Mouse (Mus musculus) bone marrow, adult 2 months (tissue): ENCODE results near the gene Pwwp2a. TPM values are rescaled to one million over a fixed set of nuclear protein-coding genes. Genes with fewer than 3 reads are reported as not detected.
A peak's percentile ranks its signal among the peaks of the same experiment; 100 is the strongest.

Experiments
- H3K27ac ChIP-seq: fragments of 200-500 bp; 2 replicates; pipeline ENCODE4 v1.5.1; 2012; ENCODE audit warnings: low read depth, mild to moderate bottlenecking, control low read depth, inconsistent platforms, low read length; ENCODE audit not compliant: control insufficient read depth, poor library complexity, insufficient read depth
- H3K4me1 ChIP-seq: fragments of 200-500 bp; 2 replicates; pipeline ENCODE4 v1.6.1; 2011; ENCODE audit warnings: low read length; ENCODE audit not compliant: control insufficient read depth, insufficient read depth
- H3K4me3 ChIP-seq: fragments of 200-500 bp; replicated peaks from 2 replicates; pipeline ENCODE3; 2011; ENCODE audit warnings: mild to moderate bottlenecking, low read depth, low read length, control low read depth; ENCODE audit not compliant: control insufficient read depth
- CTCF ChIP-seq: fragments of 200-500 bp; IDR thresholded peaks from 2 replicates; pipeline ENCODE4 v1.5.1; 2011; ENCODE audit warnings: low read length, control low read depth; ENCODE audit not compliant: control insufficient read depth, insufficient read depth
- POLR2A ChIP-seq: fragments of 200-500 bp; IDR thresholded peaks from 2 replicates; pipeline ENCODE4 v1.6.1; 2011; ENCODE audit warnings: low read depth, mild to moderate bottlenecking, control low read depth, low read length, borderline replicate concordance; ENCODE audit not compliant: control insufficient read depth
- WGBS: fragments of 180-500 bp; shearing (Covaris S2); methylation state at CpG from one replicate; pipeline ENCODE4 v1.1.7; 2018; 5-methylcytosine and 5-hydroxymethylcytosine counted together
- polyA plus RNA-seq: library from polyadenylated mRNA; stranded (reverse); fragments of >200 nt; gene quantifications from 2 replicates; pipeline ENCODE4 v1.2.4, GENCODE M21; 2011; ENCODE audit warnings: low replicate concordance; ENCODE audit not compliant: missing spikeins, insufficient read depth, insufficient read length

The Pwwp2a gene
- polyA plus RNA-seq, 1 experiment = 24.9 TPM

DNA sequence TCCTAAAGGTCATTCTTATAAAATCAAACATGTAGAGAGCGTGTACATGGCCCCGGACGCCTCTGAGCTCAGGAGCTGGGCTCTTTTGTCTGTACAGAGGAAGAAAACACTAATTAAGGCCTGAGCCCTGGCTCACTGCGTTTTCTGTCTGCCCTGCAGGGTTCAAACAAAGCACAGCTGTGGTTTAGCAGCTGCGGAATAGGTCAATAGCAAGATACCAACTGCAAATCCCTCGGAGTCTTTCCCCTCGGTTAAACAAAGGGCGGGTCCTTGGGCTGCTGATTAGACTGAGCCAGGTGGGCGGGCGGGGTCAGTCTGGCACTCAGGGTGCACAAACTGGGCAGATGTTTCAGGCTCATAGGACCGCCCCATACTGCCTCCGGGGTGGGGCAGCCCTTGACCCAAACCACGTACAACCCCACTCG is 28.7 kb upstream of the Pwwp2a start:
- Histone ChIP-seq H3K4me3 (no peak overlapping the region), H3K4me1 (no peaks in the 10 kb centered on the region), H3K27ac (peak overlapping the region; percentile 41; the same call in 1 of the 2 replicates)
- TF ChIP-seq CTCF (no peak), POLR2A (no peak)
- WGBS = 55% methylated on average over 14 of the region's 14 CpGs

DNA sequence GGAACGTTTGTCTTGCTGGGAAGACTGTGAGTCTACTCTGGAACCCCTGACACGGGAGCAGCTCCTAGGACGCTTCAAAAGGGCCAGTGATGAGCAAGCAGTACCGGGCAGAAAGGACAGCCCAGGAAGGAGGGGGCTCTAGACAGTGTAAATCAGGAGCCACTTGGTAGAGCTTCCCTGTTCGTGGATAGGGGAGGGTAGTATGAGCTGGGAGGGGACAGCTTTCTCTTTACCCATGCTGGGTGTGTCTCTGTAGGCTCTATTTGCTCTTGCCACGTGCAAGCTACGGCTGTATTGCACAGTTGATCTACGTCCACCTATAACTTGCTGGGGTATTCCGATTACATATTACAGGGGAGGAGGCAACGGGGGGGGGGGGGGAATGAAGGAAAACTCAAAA is 25.3 kb upstream of the Pwwp2a start:
- WGBS = 56% methylated on average over 10 of the region's 10 CpGs
- no peak overlapping the region for H3K27ac ChIP-seq
- no peak for TF ChIP-seq POLR2A
- TF ChIP-seq CTCF = no peak
- H3K4me3 ChIP-seq = no peak overlapping the region
- no peaks in the 10 kb centered on the region for H3K4me1 ChIP-seq

DNA sequence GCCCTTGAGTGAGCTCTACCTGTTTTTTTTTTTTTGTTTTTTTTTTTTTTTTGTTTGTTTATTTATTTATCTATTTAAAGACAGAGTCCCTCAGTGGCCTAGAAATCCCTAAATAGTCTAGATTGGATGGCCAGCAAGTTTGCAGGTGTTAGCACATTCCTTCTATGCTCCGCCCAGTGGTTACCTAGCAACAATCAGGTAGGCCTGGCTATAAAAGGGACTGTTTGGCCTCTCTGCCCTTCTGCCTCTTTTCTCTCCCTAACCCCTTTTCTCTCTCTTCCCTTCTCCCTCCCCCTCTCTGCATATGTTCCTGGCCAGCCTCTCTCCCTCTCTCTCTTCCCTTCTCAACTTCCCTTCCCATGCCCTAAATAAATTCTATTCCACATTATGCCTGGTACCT is 23.8 kb upstream of the Pwwp2a start:
- 85% methylated on average over 1 of the region's 1 CpGs for WGBS
- TF ChIP-seq POLR2A (no peak), CTCF (no peak)
- H3K27ac ChIP-seq = no peak overlapping the region
- no peak overlapping the region for H3K4me3 ChIP-seq
- no peaks in the 10 kb centered on the region for H3K4me1 ChIP-seq

DNA sequence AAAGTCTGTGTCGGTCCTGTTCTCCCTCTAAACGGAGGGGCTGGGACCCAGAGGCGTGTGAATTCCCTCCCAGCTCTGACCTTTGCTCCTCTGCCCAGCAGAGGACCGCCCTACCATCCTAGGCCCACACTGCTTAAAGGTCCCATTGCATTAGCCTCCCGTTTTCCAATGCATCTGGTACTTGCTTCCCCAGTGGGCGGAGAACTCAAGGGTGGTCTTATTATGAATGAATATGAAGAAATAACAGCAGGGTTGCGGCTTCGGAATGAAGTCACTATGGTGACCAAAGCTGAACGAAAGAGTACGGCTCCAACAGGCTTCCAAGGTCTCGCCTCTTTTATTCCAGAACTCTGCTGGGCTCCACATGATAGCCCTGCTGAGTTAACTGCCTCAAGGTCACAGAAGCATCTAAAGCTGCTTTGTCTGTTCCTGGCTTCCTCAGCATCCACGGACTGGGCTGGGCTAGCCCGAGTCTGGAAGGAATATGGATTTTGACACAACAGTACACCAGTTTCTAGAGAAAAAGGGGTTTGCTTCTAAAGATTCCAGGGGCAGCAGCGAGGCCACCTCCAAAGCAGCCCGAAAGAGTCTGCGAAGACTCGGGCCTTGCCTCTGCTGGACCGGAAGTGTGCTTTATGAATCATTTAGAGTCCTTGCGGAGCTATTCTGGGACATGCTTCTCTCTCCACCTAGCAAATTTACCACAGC is 14.6 kb upstream of the Pwwp2a start:
- Histone ChIP-seq H3K27ac (no peak overlapping the region), H3K4me3 (no peak overlapping the region), H3K4me1 (no peaks in the 10 kb centered on the region)
- TF ChIP-seq POLR2A (no peak), CTCF (no peak)
- WGBS = 76% methylated on average over 19 of the region's 19 CpGs

DNA sequence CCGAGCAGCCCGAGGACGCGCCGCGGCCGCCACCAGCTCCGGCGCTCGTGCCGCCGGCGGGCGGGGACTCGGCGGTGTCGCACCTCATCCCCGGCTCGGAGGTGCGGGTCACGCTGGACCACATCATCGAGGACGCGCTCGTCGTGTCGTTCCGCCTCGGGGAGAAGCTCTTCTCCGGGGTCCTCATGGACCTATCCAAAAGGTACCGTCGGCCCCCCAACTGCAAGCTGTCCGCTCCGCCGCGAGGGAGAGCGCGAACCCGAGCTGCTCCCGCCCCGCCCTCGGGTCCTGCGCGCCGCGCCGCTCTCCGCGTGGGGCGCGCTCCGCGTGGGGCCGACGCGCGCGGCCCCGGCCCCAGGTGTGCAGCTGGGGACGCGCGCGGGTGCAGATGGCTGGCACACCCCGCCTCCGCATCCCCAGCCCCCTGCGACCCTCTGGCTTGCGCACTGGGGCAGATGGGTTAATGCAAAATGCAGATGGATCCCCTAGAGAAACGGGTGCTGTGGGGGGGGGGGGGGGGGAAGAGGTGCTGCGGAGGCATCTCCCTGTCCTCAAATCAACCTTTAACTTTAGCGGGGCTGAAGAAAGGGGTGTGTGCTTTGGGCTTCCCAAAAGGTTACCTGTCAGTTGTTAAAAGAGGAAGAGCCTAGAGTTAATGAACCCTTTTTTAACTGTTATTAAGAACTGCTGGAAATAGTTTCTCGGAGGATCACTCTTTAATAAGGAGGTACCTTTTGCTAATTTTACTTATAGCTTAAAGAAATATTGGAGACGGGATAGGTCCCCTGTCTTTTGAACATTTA is 818 bp downstream of the Pwwp2a start:
- H3K27ac ChIP-seq = peak overlapping the region; percentile 91
- TF ChIP-seq POLR2A (no peak), CTCF (no peak)
- no peaks in the 10 kb centered on the region; the same call in 1 of the 2 replicates for H3K4me1 ChIP-seq
- H3K4me3 ChIP-seq = peak overlapping the region; percentile 99
- under 1% methylated on average over 72 of the region's 72 CpGs for WGBS

DNA sequence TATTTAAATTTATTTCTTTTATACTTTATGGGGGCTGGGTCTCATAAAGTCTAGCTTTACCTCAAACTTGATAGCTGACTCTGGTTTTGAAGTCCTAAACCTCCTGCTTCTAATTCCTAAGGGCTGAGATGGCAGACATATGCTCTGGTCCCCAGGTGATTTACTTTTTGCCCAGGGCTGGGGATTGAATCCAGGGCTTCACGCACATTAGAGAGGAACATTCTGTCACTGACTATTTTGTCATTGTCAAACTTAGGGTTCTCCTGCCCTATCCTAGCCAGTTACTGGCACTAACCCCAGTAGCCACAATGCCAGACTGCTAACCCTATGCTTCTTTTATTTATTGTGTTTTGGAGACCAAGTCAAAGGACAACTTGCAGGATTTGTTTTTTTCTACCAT is 7.1 kb downstream of the Pwwp2a start:
- no peak for TF ChIP-seq CTCF
- TF ChIP-seq POLR2A = no peak
- no peaks in the 10 kb centered on the region; the same call in 1 of the 2 replicates for H3K4me1 ChIP-seq
- H3K27ac ChIP-seq = no peak overlapping the region
- 100% methylated on average over 1 of the region's 1 CpGs for WGBS
- H3K4me3 ChIP-seq = no peak overlapping the region

DNA sequence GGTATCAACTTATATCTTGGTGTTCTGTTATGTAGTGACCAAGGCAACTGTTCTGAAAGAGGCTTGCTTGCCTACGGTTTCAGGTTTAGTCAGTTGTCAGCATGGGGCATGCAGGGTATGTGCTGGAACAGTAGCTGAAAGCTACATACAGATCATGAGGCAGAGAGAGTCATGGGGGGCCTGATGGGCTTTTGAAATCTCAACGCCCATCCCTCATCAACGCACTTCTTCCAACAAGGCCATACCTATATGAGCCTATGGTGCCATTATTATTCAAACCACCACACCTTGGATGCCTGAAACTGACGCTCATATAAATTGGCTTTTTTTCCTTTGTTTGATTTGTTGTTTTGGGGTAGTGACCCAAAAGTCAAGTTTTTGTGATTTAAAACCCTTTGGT is 14.8 kb downstream of the Pwwp2a start:
- WGBS = 93% methylated on average over 4 of the region's 4 CpGs
- Histone ChIP-seq H3K27ac (no peak overlapping the region), H3K4me3 (no peak overlapping the region), H3K4me1 (no peaks in the 10 kb centered on the region)
- TF ChIP-seq POLR2A (no peak), CTCF (no peak)

DNA sequence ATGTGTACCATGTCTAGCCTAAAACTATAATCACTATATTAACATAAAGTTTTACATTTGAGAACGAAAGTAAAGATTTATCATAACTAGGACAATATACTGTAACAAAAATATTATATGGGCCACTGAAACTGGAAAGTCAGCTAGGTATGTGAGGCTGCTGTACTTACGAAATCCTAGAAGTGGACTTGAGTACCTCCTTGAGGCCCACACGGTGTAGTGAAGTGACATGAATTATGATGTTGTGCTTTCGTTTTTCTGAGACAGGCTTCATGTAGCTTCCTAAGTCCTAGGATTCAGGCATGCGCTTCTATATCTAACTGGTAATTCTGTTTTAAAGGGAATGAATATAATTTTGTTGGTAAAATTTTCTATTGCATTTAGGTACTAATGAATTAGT is 16.8 kb downstream of the Pwwp2a start:
- TF ChIP-seq POLR2A = no peak
- TF ChIP-seq CTCF = no peak
- 56% methylated on average over 5 of the region's 5 CpGs for WGBS
- Histone ChIP-seq H3K27ac (no peak overlapping the region), H3K4me3 (no peak overlapping the region), H3K4me1 (no peaks in the 10 kb centered on the region)

DNA sequence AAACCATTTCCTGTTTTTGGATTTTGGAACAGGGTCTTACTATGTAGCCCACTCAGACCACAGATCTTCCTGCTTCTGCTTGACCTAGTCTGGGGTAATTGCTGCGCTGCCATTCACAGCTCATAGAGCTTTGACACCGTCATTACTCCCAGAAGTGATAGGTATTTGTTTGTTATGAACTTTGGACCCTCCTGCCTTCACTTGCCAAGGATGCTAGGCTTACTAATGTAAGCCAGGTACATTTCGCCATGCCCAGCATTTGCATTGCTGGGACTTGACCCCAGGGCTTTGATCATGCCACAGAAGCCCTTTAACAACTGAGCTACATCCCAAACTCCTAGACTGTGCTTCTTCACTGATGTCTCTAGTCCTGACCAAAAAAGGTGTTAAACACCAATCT is 18.5 kb downstream of the Pwwp2a start:
- no peaks in the 10 kb centered on the region for H3K4me1 ChIP-seq

More for the DNA sequence above, 18.5 kb downstream of the Pwwp2a start:
- WGBS = 83% methylated on average over 3 of the region's 3 CpGs
- H3K4me3 ChIP-seq = no peak overlapping the region
- H3K27ac ChIP-seq = no peak overlapping the region
- TF ChIP-seq POLR2A = no peak
- no peak for TF ChIP-seq CTCF
